Mouse (Mus musculus): ENCODE measurements around the gene Edil3. TPM values are rescaled to one million over a fixed set of nuclear protein-coding genes. Genes with fewer than 3 reads are reported as not detected.
A peak's percentile ranks its signal among the peaks of the same experiment; 100 is the strongest.

Gene Edil3
- polyA plus RNA-seq, 1 experiment from 2014 or later, result 72.1 TPM

DNA sequence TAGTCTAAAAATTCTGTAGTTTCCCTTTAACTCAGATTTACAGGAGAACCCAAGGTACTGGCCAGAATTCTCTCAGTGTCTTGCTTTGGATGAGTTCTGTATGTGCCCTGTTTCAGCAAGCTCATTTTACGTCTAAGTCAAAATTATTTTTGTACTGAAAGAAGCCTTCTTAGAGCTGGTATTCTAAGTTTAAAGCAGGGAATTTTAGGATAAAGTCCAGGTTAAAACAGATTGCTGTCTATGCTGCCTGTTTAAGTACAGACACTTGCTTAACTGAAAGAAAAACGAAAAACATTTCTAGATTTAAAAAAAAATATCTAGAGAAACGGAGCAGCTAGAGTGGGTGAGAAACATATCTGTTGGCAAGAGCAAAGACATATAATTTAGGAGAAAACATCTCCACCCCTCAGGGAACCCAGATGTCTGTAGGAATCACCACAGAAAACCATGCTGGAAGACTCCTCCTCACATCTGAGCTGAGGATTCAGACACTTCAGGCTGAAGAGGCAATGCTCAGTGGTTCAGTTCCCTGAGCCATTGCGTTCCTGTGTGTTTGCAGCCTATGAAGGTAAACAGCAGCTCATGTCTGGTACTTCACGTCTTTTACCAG is 465.5 kb downstream of the Edil3 start:
- no peak for ATAC-seq (ENCODE audit: low FRiP score)
- no peaks in the 10 kb centered on the region for H3K9me3 ChIP-seq (ENCODE audit: control insufficient read depth, low read length)
- DNase-seq (ENCODE audit: low spot score), result no peak
- no peak overlapping the region for H3K9ac ChIP-seq
- no peaks in the 10 kb centered on the region for H3K27me3 ChIP-seq (ENCODE audit: control insufficient read depth, insufficient read depth, low read length)
- WGBS, result 83% methylated on average over 5 of the region's 5 CpGs
- H3K27ac ChIP-seq, result no peak overlapping the region
- H3K36me3 ChIP-seq (replicated peaks; ENCODE audit: control insufficient read depth, insufficient read depth), result no peaks in the 10 kb centered on the region
- H3K4me2 ChIP-seq (replicated peaks), result no peak overlapping the region
- no peaks in the 10 kb centered on the region for H3K4me1 ChIP-seq (replicated peaks; ENCODE audit: control insufficient read depth, insufficient read depth, low read length)
- H3K4me3 ChIP-seq (replicated peaks; ENCODE audit: low read length), result no peak overlapping the region

- Histone ChIP-seq H3K36me3 (replicated peaks; ENCODE audit: control insufficient read depth, insufficient read depth) (no peaks in the 10 kb centered on the region), H3K4me3 (replicated peaks; ENCODE audit: low read length) (no peak overlapping the region), H3K9me3 (ENCODE audit: control insufficient read depth, low read length) (no peaks in the 10 kb centered on the region), H3K4me1 (replicated peaks; ENCODE audit: control insufficient read depth, insufficient read depth, low read length) (no peaks in the 10 kb centered on the region), H3K27me3 (ENCODE audit: control insufficient read depth, insufficient read depth, low read length) (no peaks in the 10 kb centered on the region), H3K9ac (no peak overlapping the region), H3K27ac (no peak overlapping the region), H3K4me2 (replicated peaks) (no peak overlapping the region)
- DNase-seq (ENCODE audit: low spot score), result no peak
- WGBS, result 82% methylated on average over 4 of the region's 4 CpGs
- no peak for ATAC-seq (ENCODE audit: low FRiP score)
Observed at GRCm38 (mm10) chr13:89288201-89288600, 466.9 kb downstream of the Edil3 start.

- H3K9me3 ChIP-seq (ENCODE audit: control insufficient read depth, low read length), result no peaks in the 10 kb centered on the region
- H3K36me3 ChIP-seq (replicated peaks; ENCODE audit: control insufficient read depth, insufficient read depth), result no peaks in the 10 kb centered on the region
- no peak overlapping the region for H3K27ac ChIP-seq
- H3K4me3 ChIP-seq (replicated peaks; ENCODE audit: low read length), result no peak overlapping the region
- H3K27me3 ChIP-seq (ENCODE audit: control insufficient read depth, insufficient read depth, low read length), result no peaks in the 10 kb centered on the region
- 75% methylated on average over 1 of the region's 1 CpGs for WGBS
- H3K4me2 ChIP-seq (replicated peaks), result no peak overlapping the region
- no peak for ATAC-seq (ENCODE audit: low FRiP score)
- DNase-seq (ENCODE audit: low spot score), result no peak
- H3K4me1 ChIP-seq (replicated peaks; ENCODE audit: control insufficient read depth, insufficient read depth, low read length), result no peaks in the 10 kb centered on the region
- no peak overlapping the region for H3K9ac ChIP-seq
Observed at GRCm38 (mm10) chr13:89321155-89321554, 499.9 kb downstream of the Edil3 start.

- no peak for DNase-seq (ENCODE audit: low spot score)
- Histone ChIP-seq H3K4me1 (replicated peaks; ENCODE audit: control insufficient read depth, insufficient read depth, low read length) (no peaks in the 10 kb centered on the region), H3K27ac (no peak overlapping the region), H3K4me3 (replicated peaks; ENCODE audit: low read length) (no peak overlapping the region), H3K9me3 (ENCODE audit: control insufficient read depth, low read length) (no peaks in the 10 kb centered on the region), H3K9ac (no peak overlapping the region), H3K27me3 (ENCODE audit: control insufficient read depth, insufficient read depth, low read length) (no peaks in the 10 kb centered on the region), H3K4me2 (replicated peaks) (no peak overlapping the region), H3K36me3 (replicated peaks; ENCODE audit: control insufficient read depth, insufficient read depth) (no peaks in the 10 kb centered on the region)
- WGBS, result 90% methylated on average over 2 of the region's 2 CpGs
- ATAC-seq (ENCODE audit: low FRiP score), result no peak
Observed at GRCm38 (mm10) chr13:89324282-89324681, 503.0 kb downstream of the Edil3 start.

- Histone ChIP-seq H3K9ac (no peak overlapping the region), H3K4me2 (replicated peaks) (no peak overlapping the region), H3K27ac (no peak overlapping the region), H3K27me3 (ENCODE audit: control insufficient read depth, insufficient read depth, low read length) (no peaks in the 10 kb centered on the region), H3K9me3 (ENCODE audit: control insufficient read depth, low read length) (no peaks in the 10 kb centered on the region), H3K4me3 (replicated peaks; ENCODE audit: low read length) (no peak overlapping the region), H3K4me1 (replicated peaks; ENCODE audit: control insufficient read depth, insufficient read depth, low read length) (0 out of 2 replicates have a peak, but pooled peaks cover 3% of the 10 kb centered on the region), H3K36me3 (replicated peaks; ENCODE audit: control insufficient read depth, insufficient read depth) (no peaks in the 10 kb centered on the region)
- 67% methylated on average over 1 of the region's 1 CpGs for WGBS
- ATAC-seq (ENCODE audit: low FRiP score) (no peak), DNase-seq (ENCODE audit: low spot score) (peak; percentile 51)
Observed at GRCm38 (mm10) chr13:89334494-89334893, 513.2 kb downstream of the Edil3 start.

DNA sequence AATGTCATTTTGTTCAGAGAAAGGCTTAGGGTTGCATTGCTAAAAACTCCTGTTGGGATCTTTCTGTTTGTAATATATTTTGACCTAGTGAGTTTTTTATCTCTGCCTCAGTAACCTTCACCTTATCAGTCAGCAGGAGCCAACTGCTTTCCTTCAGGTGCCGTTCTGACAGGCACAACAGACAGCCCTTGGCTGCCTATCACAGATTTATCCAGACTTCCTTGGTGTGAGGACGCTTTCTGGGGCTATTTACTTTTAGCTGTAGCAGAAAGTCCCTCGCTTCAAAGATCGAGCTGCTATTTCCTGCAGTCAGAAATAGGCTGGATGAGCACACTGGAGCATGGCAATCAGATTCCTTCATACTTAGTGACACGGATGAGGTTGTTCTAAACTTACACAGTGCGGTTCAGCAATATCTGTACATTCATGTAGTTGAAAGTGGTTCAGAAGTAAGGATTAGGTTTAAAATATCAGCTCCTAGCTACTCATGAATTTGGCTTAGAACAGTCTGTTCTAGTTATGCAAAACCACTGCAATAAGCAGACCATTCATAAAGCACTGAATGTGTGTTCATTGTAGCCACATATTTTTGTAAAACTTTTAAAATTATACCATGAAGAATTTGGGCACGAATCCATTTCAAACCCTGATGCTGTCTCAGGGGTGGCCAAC is 514.8 kb downstream of the Edil3 start:
- 74% methylated on average over 7 of the region's 7 CpGs for WGBS
- DNase-seq (ENCODE audit: low spot score) (no peak), ATAC-seq (ENCODE audit: low FRiP score) (no peak)
- Histone ChIP-seq H3K27me3 (ENCODE audit: control insufficient read depth, insufficient read depth, low read length) (no peaks in the 10 kb centered on the region), H3K4me3 (replicated peaks; ENCODE audit: low read length) (no peak overlapping the region), H3K36me3 (replicated peaks; ENCODE audit: control insufficient read depth, insufficient read depth) (no peaks in the 10 kb centered on the region), H3K27ac (no peak overlapping the region), H3K9ac (no peak overlapping the region), H3K9me3 (ENCODE audit: control insufficient read depth, low read length) (no peaks in the 10 kb centered on the region), H3K4me2 (replicated peaks) (no peak overlapping the region), H3K4me1 (replicated peaks; ENCODE audit: control insufficient read depth, insufficient read depth, low read length) (0 out of 2 replicates have a peak, but pooled peaks cover 3% of the 10 kb centered on the region)

DNA sequence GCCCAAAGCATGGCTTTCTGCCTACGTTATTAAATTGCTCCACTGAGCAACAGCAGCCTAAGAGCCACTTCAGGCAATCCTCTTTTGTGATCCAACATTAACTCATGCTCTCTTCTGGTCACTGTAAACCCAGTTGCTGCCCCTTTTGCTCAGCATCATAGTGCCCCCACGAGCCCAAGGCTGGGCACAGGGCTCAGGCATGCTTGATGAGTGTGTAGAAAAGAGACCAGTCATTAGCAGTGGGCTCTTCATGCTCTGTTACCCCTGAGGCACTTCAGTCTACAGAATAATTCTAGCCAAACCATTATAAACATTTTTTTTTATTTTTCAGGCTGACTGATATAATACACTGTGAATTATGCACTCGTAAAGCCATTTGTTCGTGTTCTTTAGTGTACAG is 517.8 kb downstream of the Edil3 start:
- Histone ChIP-seq H3K27me3 (ENCODE audit: control insufficient read depth, insufficient read depth, low read length) (no peaks in the 10 kb centered on the region), H3K4me1 (replicated peaks; ENCODE audit: control insufficient read depth, insufficient read depth, low read length) (0 out of 2 replicates have a peak, but pooled peaks cover 3% of the 10 kb centered on the region), H3K4me2 (replicated peaks) (no peak overlapping the region), H3K27ac (no peak overlapping the region), H3K9me3 (ENCODE audit: control insufficient read depth, low read length) (no peaks in the 10 kb centered on the region), H3K9ac (no peak overlapping the region), H3K36me3 (replicated peaks; ENCODE audit: control insufficient read depth, insufficient read depth) (no peaks in the 10 kb centered on the region), H3K4me3 (replicated peaks; ENCODE audit: low read length) (no peak overlapping the region)
- 52% methylated on average over 4 of the region's 4 CpGs for WGBS
- ATAC-seq (ENCODE audit: low FRiP score), result peak; percentile 69; the same call in 1 of the 2 replicates
- no peak for DNase-seq (ENCODE audit: low spot score)

- Histone ChIP-seq H3K9ac (no peak overlapping the region), H3K36me3 (replicated peaks; ENCODE audit: control insufficient read depth, insufficient read depth) (no peaks in the 10 kb centered on the region), H3K9me3 (ENCODE audit: control insufficient read depth, low read length) (no peaks in the 10 kb centered on the region), H3K4me1 (replicated peaks; ENCODE audit: control insufficient read depth, insufficient read depth, low read length) (0 out of 2 replicates have a peak, but pooled peaks cover 3% of the 10 kb centered on the region), H3K4me2 (replicated peaks) (no peak overlapping the region), H3K27me3 (ENCODE audit: control insufficient read depth, insufficient read depth, low read length) (no peaks in the 10 kb centered on the region), H3K4me3 (replicated peaks; ENCODE audit: low read length) (no peak overlapping the region), H3K27ac (no peak overlapping the region)
- DNase-seq (ENCODE audit: low spot score) (no peak), ATAC-seq (ENCODE audit: low FRiP score) (no peak)
- 90% methylated on average over 3 of the region's 3 CpGs for WGBS
Observed at GRCm38 (mm10) chr13:89339776-89340175, 518.5 kb downstream of the Edil3 start.

- no peaks in the 10 kb centered on the region; the same call in 1 of the 2 replicates for H3K4me1 ChIP-seq (replicated peaks; ENCODE audit: control insufficient read depth, insufficient read depth, low read length)
- no peak overlapping the region for H3K9ac ChIP-seq
- no peak overlapping the region for H3K4me3 ChIP-seq (replicated peaks; ENCODE audit: low read length)
- H3K27ac ChIP-seq, result peak overlapping the region; percentile 14; the same call in 1 of the 2 replicates
- whole genome bisulfite sequencing, result 32% methylated on average over 3 of the region's 3 CpGs
- H3K9me3 ChIP-seq (ENCODE audit: control insufficient read depth, low read length), result no peaks in the 10 kb centered on the region
- ATAC-seq (ENCODE audit: low FRiP score) (0 out of 2 replicates have a peak, but pooled peaks have one; percentile 51), DNase-seq (ENCODE audit: low spot score) (peak; percentile 40)
- H3K27me3 ChIP-seq (ENCODE audit: control insufficient read depth, insufficient read depth, low read length), result no peaks in the 10 kb centered on the region
- H3K4me2 ChIP-seq (replicated peaks), result no peak overlapping the region
- no peaks in the 10 kb centered on the region for H3K36me3 ChIP-seq (replicated peaks; ENCODE audit: control insufficient read depth, insufficient read depth)
Observed at GRCm38 (mm10) chr13:89355234-89355633, 534.0 kb downstream of the Edil3 start.
